Mouse (Mus musculus) hindbrain, embryonic 11.5 days (tissue): Measurements from ENCODE around the gene Slc25a41. TPM values are rescaled to one million over a fixed set of nuclear protein-coding genes. Genes with fewer than 3 reads are reported as not detected.

Experiments used
- ATAC-seq: fragments of 200-750 bp; cut with Nextera tagmentation; 2 replicates; pipeline ENCODE4 v1.8.0; 2017; ENCODE audit warnings: mild to moderate bottlenecking, moderate TSS enrichment, moderate library complexity; ENCODE audit not compliant: low FRiP score
- DNase-seq: peaks from one replicate; pipeline ENCODE4 v3.0.0-alpha.2; 2015; ENCODE audit warnings: low spot score
- H3K27ac ChIP-seq: fragments of 300-500 bp; sonication (generic); 2 replicates; pipeline ENCODE4 v1.5.1; 2014; ENCODE audit warnings: mild to moderate bottlenecking, low read depth, low read length
- H3K27me3 ChIP-seq: fragments of 300-500 bp; sonication (generic); 2 replicates; pipeline ENCODE4 v1.6.1; 2014; ENCODE audit warnings: mild to moderate bottlenecking, low read length, moderate library complexity, mixed read lengths; ENCODE audit not compliant: control insufficient read depth, insufficient read depth
- H3K36me3 ChIP-seq: fragments of 300-500 bp; sonication (generic); 2 replicates; pipeline ENCODE4 v1.6.1; 2014; ENCODE audit warnings: mild to moderate bottlenecking, low read length, moderate library complexity, mixed read lengths; ENCODE audit not compliant: control insufficient read depth, insufficient read depth
- H3K4me1 ChIP-seq: fragments of 300-500 bp; sonication (generic); replicated peaks from 2 replicates; pipeline ENCODE4 v1.6.1; 2014; ENCODE audit warnings: low read length, mixed read lengths; ENCODE audit not compliant: control insufficient read depth, insufficient read depth
- H3K4me2 ChIP-seq: fragments of 300-500 bp; sonication (generic); replicated peaks from 2 replicates; pipeline ENCODE4 v1.6.1; 2014; ENCODE audit warnings: mild to moderate bottlenecking, low read depth, low read length
- H3K4me3 ChIP-seq: fragments of 300-500 bp; sonication (generic); 2 replicates; pipeline ENCODE4 v1.5.1; 2014; ENCODE audit warnings: low read depth, low read length
- H3K9ac ChIP-seq: fragments of 300-500 bp; sonication (generic); 2 replicates; pipeline ENCODE4 v1.6.1; 2014; ENCODE audit warnings: low read depth, low read length
- H3K9me3 ChIP-seq: fragments of 300-500 bp; sonication (generic); 2 replicates; pipeline ENCODE4 v1.6.1; 2016; ENCODE audit warnings: low read length; ENCODE audit not compliant: control insufficient read depth
- WGBS: fragments of 180-500 bp; shearing (Covaris S2); extraction: QIAGEN DNeasy Blood & Tissue Kit; methylation state at CpG from one replicate; pipeline ENCODE4 v1.1.7; 2014; 5-methylcytosine and 5-hydroxymethylcytosine counted together
- polyA plus RNA-seq: library from polyadenylated mRNA; unstranded; fragments of >200 nt; fragmentation: Nextera tagmentation; extraction: Ambion mirVana; gene quantifications from 2 replicates; pipeline ENCODE4 v1.2.1, GENCODE M21; 2014

The Slc25a41 gene
- polyA plus RNA-seq, 1 experiment from 2014 or later = not detected

GRCm38 (mm10) chr17:56990966-56991365 is 50.5 kb downstream of the Slc25a41 start:
- peaks cover 8% of the 10 kb centered on the region; the same call in 1 of the 2 replicates for H3K36me3 ChIP-seq
- peak; percentile 11 for DNase-seq
- no peaks in the 10 kb centered on the region for H3K9me3 ChIP-seq
- no peak overlapping the region for H3K27ac ChIP-seq
- H3K27me3 ChIP-seq = no peaks in the 10 kb centered on the region; the same call in 1 of the 2 replicates
- ATAC-seq = no peak
- peaks cover 6% of the 10 kb centered on the region; the same call in 1 of the 2 replicates for H3K4me1 ChIP-seq
- peak overlapping the region; percentile 67 for H3K4me3 ChIP-seq
- WGBS = 81% methylated on average over 2 of the region's 2 CpGs
- peak overlapping the region; percentile 57 for H3K4me2 ChIP-seq
- peak overlapping the region; percentile 61 for H3K9ac ChIP-seq

DNA sequence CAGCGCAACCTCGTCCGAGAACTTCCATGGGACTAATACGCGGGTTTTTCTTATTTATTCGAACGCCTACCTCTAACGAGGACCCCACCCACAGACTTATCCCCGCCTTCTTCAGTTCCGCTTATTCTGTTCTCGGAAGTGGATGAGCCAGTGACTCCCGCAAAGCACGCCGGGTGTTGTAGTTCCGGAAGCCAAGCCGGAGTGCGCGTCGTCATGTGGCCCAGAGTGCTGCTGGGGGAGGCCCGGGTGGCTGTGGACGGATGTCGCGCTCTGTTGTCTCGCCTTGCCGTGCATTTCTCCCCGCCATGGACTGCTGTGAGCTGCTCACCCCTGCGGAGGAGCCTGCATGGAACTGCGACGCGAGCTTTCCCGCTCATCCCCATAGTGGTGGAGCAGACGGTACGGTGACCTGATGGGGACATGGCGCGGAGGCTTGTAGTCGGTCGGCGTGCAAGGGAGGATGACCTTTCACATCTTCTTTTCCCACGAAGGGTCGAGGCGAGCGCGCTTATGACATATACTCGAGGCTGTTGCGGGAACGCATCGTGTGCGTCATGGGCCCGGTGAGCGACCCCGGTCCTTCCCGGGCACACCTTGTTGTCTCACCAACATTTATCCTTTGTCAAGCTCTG is 51.2 kb downstream of the Slc25a41 start, which contains the start of gene Clpp:
Gene Clpp (plus strand): TSS at position 191 of the 632 bp plus-strand sequence.
- Histone ChIP-seq H3K4me1 (peaks cover 6% of the 10 kb centered on the region; the same call in 1 of the 2 replicates), H3K9me3 (no peaks in the 10 kb centered on the region), H3K9ac (peak within 1 kb of the TSS; percentile 70), H3K36me3 (peaks cover 8% of the 10 kb centered on the region; the same call in 1 of the 2 replicates), H3K4me2 (peak within 1 kb of the TSS; percentile 57), H3K4me3 (peak within 1 kb of the TSS; percentile 67), H3K27me3 (no peaks in the 10 kb centered on the region; the same call in 1 of the 2 replicates), H3K27ac (peak within 1 kb of the TSS; percentile 59; the same call in 1 of the 2 replicates)
- DNase-seq (peak; percentile 95), ATAC-seq (peak; percentile 96)
- under 1% methylated on average over 52 of the region's 52 CpGs for WGBS

GRCm38 (mm10) chr17:56989467-56990114 is 51.9 kb downstream of the Slc25a41 start:
- ATAC-seq (peak; percentile 95), DNase-seq (peak; percentile 87)
- Histone ChIP-seq H3K4me3 (peak overlapping the region; percentile 67), H3K27ac (peak overlapping the region; percentile 59; the same call in 1 of the 2 replicates), H3K9ac (peak overlapping the region; percentile 70), H3K36me3 (peaks cover 6% of the 10 kb centered on the region; the same call in 1 of the 2 replicates), H3K4me2 (peak overlapping the region; percentile 57), H3K27me3 (no peaks in the 10 kb centered on the region; the same call in 1 of the 2 replicates), H3K4me1 (peaks cover 6% of the 10 kb centered on the region; the same call in 1 of the 2 replicates), H3K9me3 (no peaks in the 10 kb centered on the region)
- 4% methylated on average over 25 of the region's 25 CpGs for WGBS

GRCm38 (mm10) chr17:56988921-56989430 is 52.5 kb downstream of the Slc25a41 start:
- Histone ChIP-seq H3K9ac (peak overlapping the region; percentile 3; the same call in 1 of the 2 replicates), H3K27me3 (no peaks in the 10 kb centered on the region; the same call in 1 of the 2 replicates), H3K9me3 (no peaks in the 10 kb centered on the region), H3K4me3 (peak overlapping the region; percentile 67; the same call in 1 of the 2 replicates), H3K27ac (no peak overlapping the region), H3K4me1 (peaks cover 6% of the 10 kb centered on the region; the same call in 1 of the 2 replicates), H3K36me3 (peaks cover 6% of the 10 kb centered on the region; the same call in 1 of the 2 replicates), H3K4me2 (peak overlapping the region; percentile 57)
- ATAC-seq = no peak
- DNase-seq = no peak
- WGBS = 79% methylated on average over 7 of the region's 7 CpGs

GRCm38 (mm10) chr17:56988441-56988840 is 53.0 kb downstream of the Slc25a41 start:
- H3K4me3 ChIP-seq = no peak overlapping the region
- H3K4me1 ChIP-seq = peaks cover 6% of the 10 kb centered on the region; the same call in 1 of the 2 replicates
- H3K9me3 ChIP-seq = no peaks in the 10 kb centered on the region
- 90% methylated on average over 7 of the region's 7 CpGs for WGBS
- H3K27ac ChIP-seq = no peak overlapping the region
- ATAC-seq = no peak
- no peaks in the 10 kb centered on the region; the same call in 1 of the 2 replicates for H3K27me3 ChIP-seq
- no peak for DNase-seq
- H3K36me3 ChIP-seq = peaks cover 2% of the 10 kb centered on the region; the same call in 1 of the 2 replicates
- no peak overlapping the region for H3K4me2 ChIP-seq
- no peak overlapping the region for H3K9ac ChIP-seq

GRCm38 (mm10) chr17:56986105-56986805 is 55.2 kb downstream of the Slc25a41 start:
- H3K9ac ChIP-seq = no peak overlapping the region
- H3K27me3 ChIP-seq = no peaks in the 10 kb centered on the region; the same call in 1 of the 2 replicates
- no peak overlapping the region for H3K27ac ChIP-seq
- no peaks in the 10 kb centered on the region for H3K9me3 ChIP-seq
- H3K36me3 ChIP-seq = no peaks in the 10 kb centered on the region
- H3K4me1 ChIP-seq = peaks cover 5% of the 10 kb centered on the region; the same call in 1 of the 2 replicates
- ATAC-seq (no peak), DNase-seq (no peak)
- no peak overlapping the region for H3K4me3 ChIP-seq
- no peak overlapping the region for H3K4me2 ChIP-seq
- 90% methylated on average over 3 of the region's 3 CpGs for WGBS

GRCm38 (mm10) chr17:56985656-56986055 is 55.8 kb downstream of the Slc25a41 start:
- WGBS = 75% methylated on average over 3 of the region's 3 CpGs

DNA sequence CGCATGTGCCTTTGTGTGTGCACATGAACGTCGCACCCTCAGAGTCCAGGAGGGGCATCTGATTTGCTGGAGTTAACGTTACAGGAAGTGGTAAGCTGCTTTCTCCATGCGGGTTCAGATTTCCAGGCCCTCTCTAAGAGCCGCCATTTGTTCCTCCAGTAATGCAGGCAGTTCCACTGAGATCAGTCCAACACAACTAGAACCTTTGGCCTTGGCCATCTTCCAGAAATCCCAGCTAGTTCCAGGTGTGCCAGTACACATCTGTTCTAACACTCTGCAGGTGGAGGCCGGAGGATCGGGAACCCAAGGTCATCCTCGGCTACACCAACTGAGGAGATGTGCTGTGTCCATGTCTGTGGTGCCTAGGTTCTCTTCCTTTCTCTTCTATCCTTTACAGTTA is 56.6 kb downstream of the Slc25a41 start:
- Histone ChIP-seq H3K9ac (no peak overlapping the region), H3K4me3 (no peak overlapping the region), H3K36me3 (no peaks in the 10 kb centered on the region), H3K27me3 (no peaks in the 10 kb centered on the region), H3K27ac (no peak overlapping the region), H3K4me2 (no peak overlapping the region), H3K4me1 (no peaks in the 10 kb centered on the region), H3K9me3 (no peaks in the 10 kb centered on the region)
- ATAC-seq (no peak), DNase-seq (no peak)
- 82% methylated on average over 9 of the region's 9 CpGs for WGBS

More at GRCm38 (mm10) chr17:56985656-56986055, 55.8 kb downstream of the Slc25a41 start:
- Histone ChIP-seq H3K4me1 (no peaks in the 10 kb centered on the region), H3K27me3 (no peaks in the 10 kb centered on the region), H3K27ac (no peak overlapping the region), H3K4me2 (no peak overlapping the region), H3K36me3 (no peaks in the 10 kb centered on the region), H3K9me3 (no peaks in the 10 kb centered on the region), H3K4me3 (no peak overlapping the region), H3K9ac (no peak overlapping the region)
- DNase-seq (no peak), ATAC-seq (no peak)
